9 mouse cellular contexts compared by ENCODE assay signal in the genomic region with DNA sequence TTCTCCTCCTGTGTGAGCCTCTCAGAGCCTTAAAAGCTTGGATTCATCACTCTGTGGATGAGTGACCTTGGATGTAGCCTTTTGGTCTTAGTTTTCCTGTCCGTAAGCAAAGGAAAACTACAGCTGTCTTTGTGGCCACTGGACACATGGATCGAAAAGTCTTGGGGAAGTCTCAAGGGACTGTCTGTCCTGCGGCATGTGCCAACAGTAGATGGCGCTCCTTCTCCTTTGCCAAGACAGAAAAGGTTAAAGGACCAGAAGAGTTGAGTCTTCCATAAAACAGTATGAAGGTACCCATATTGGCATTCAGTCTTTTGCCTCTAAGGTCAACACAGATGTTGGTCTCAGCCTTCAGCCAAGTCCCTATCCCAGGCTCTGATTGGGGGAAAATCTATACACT. TPM values are rescaled to one million over a fixed set of nuclear protein-coding genes. Genes with fewer than 3 reads are reported as not detected.
DNase-seq lines count a peak whose midpoint lies in the region; ATAC-seq and TF ChIP-seq lines count a peak whose summit lies in the region.
"Had no signal": no experiment of that assay in that cellular context is flagged by ENCODE, and none has a peak within 500 bp of the region (broad histone marks: within the 10 kb centered on the region; RNA-seq: fewer than 3 reads in every experiment).

No protein-coding gene starts in this region.

- peaks cover 8% of the 10 kb centered on the region; the same call in 1 of the 2 replicates for H3K27me3 ChIP-seq in midbrain, embryonic 12.5 days
- no peaks in the 10 kb centered on the region for H3K27me3 ChIP-seq in midbrain, embryonic 16.5 days (ENCODE audit: control insufficient read depth, insufficient read depth, low read depth, low read length)
- no peaks in the 10 kb centered on the region for H3K27me3 ChIP-seq in hindbrain, postnatal 0 days (ENCODE audit: insufficient read depth, low read length)
- H3K27me3 ChIP-seq in limb, embryonic 10.5 days (ENCODE audit: low read depth, poor library complexity, severe bottlenecking): no peaks in the 10 kb centered on the region
- H3K27me3 ChIP-seq: neural tube, embryonic 12.5 days had no signal

- H3K9ac ChIP-seq in midbrain, embryonic 12.5 days (replicated peaks): no peak overlapping the region
- H3K9ac ChIP-seq in midbrain, embryonic 16.5 days (ENCODE audit: low read depth, low read length): no peak overlapping the region
- H3K9ac ChIP-seq in hindbrain, postnatal 0 days (replicated peaks; ENCODE audit: low read length): no peak overlapping the region
- H3K9ac ChIP-seq: neural tube, embryonic 12.5 days had no signal

- 25% methylated on average over 4 of the region's 4 CpGs for WGBS in midbrain, embryonic 12.5 days
- 21% methylated on average over 4 of the region's 4 CpGs for WGBS in midbrain, embryonic 16.5 days
- 15% methylated on average over 4 of the region's 4 CpGs for WGBS in hindbrain, postnatal 0 days
- 31% methylated on average over 4 of the region's 4 CpGs for WGBS in limb, embryonic 10.5 days

- H3K4me3 ChIP-seq in midbrain, embryonic 12.5 days: no peak overlapping the region
- no peak overlapping the region for H3K4me3 ChIP-seq in midbrain, embryonic 16.5 days (ENCODE audit: low read depth, low read length)
- H3K4me3 ChIP-seq in hindbrain, postnatal 0 days (ENCODE audit: low read length): no peak overlapping the region
- H3K4me3 ChIP-seq in limb, embryonic 10.5 days: no peak overlapping the region
- H3K4me3 ChIP-seq: neural tube, embryonic 12.5 days had no signal

- TF ChIP-seq CTCF in hindbrain, postnatal 0 days (IDR thresholded peaks at IDR 0.05; ENCODE audit: low read depth): peak; percentile 80

- no peaks in the 10 kb centered on the region for H3K36me3 ChIP-seq in midbrain, embryonic 12.5 days
- H3K36me3 ChIP-seq in midbrain, embryonic 16.5 days (ENCODE audit: control insufficient read depth, insufficient read depth, low read length): no peaks in the 10 kb centered on the region
- H3K36me3 ChIP-seq in hindbrain, postnatal 0 days (ENCODE audit: insufficient read depth, low read length): no peaks in the 10 kb centered on the region
- no peaks in the 10 kb centered on the region for H3K36me3 ChIP-seq in limb, embryonic 10.5 days
- H3K36me3 ChIP-seq: neural tube, embryonic 12.5 days had no signal

- H3K27ac ChIP-seq in midbrain, embryonic 12.5 days (replicated peaks): no peak overlapping the region
- no peak overlapping the region for H3K27ac ChIP-seq in midbrain, embryonic 16.5 days (ENCODE audit: low read length)
- no peak overlapping the region for H3K27ac ChIP-seq in hindbrain, postnatal 0 days
- no peak overlapping the region for H3K27ac ChIP-seq in limb, embryonic 10.5 days
- H3K27ac ChIP-seq: neural tube, embryonic 12.5 days had no signal

- ATAC-seq in midbrain, embryonic 12.5 days (ENCODE audit: low FRiP score, low read depth): 0 out of 2 replicates have a peak, but pooled peaks have one; percentile 23
- no peak for ATAC-seq in midbrain, embryonic 16.5 days
- no peak for ATAC-seq in hindbrain, postnatal 0 days

- DNase-seq in adrenal gland, adult (ENCODE audit: inconsistent age in 2 of 2, low spot score in 1 of 2): peak; percentile 63 to 89
- peak; percentile 90 for DNase-seq in embryo, embryonic 10 days (ENCODE audit: low spot score)
- peak; percentile 83 for DNase-seq in hindbrain, postnatal 0 days (ENCODE audit: low spot score)
- DNase-seq in limb, embryonic 10.5 days (ENCODE audit: low spot score): peak; percentile 64
- peak; percentile 45 for DNase-seq in ovary, postnatal 14 days (ENCODE audit: low spot score)
- peak; percentile 47 to 56 for DNase-seq in urinary bladder, postnatal 36 days (ENCODE audit: low spot score in 2 of 2)

- H3K9me3 ChIP-seq in midbrain, embryonic 12.5 days: no peaks in the 10 kb centered on the region
- H3K9me3 ChIP-seq in midbrain, embryonic 16.5 days (replicated peaks; ENCODE audit: control insufficient read depth, low read length, poor library complexity, severe bottlenecking): no peaks in the 10 kb centered on the region
- no peaks in the 10 kb centered on the region for H3K9me3 ChIP-seq in hindbrain, postnatal 0 days (ENCODE audit: low read length)
- no peaks in the 10 kb centered on the region for H3K9me3 ChIP-seq in limb, embryonic 10.5 days (replicated peaks)
- H3K9me3 ChIP-seq: neural tube, embryonic 12.5 days had no signal

- H3K4me1 ChIP-seq in midbrain, embryonic 12.5 days: peaks cover 5% of the 10 kb centered on the region; the same call in 1 of the 2 replicates
- no peaks in the 10 kb centered on the region for H3K4me1 ChIP-seq in midbrain, embryonic 16.5 days (ENCODE audit: control insufficient read depth, insufficient read depth, low read length)
- 0 out of 2 replicates have a peak, but pooled peaks cover 3% of the 10 kb centered on the region for H3K4me1 ChIP-seq in hindbrain, postnatal 0 days (ENCODE audit: insufficient read depth, low read length)
- H3K4me1 ChIP-seq in limb, embryonic 10.5 days: 0 out of 2 replicates have a peak, but pooled peaks cover 4% of the 10 kb centered on the region

- H3K4me2 ChIP-seq in midbrain, embryonic 12.5 days (replicated peaks): no peak overlapping the region
- no peak overlapping the region for H3K4me2 ChIP-seq in midbrain, embryonic 16.5 days (ENCODE audit: low read length)
- no peak overlapping the region for H3K4me2 ChIP-seq in hindbrain, postnatal 0 days (ENCODE audit: low read depth, low read length)
- H3K4me2 ChIP-seq: neural tube, embryonic 12.5 days had no signal

RNA-seq across cellular contexts. Expression of a gene that starts 47.6 kb away (rescaled TPM):
- polyA plus RNA-seq in midbrain, embryonic 12.5 days (2016; fragmentation: Nextera tagmentation; extraction: Ambion mirVana): 0.52 and 0.88 TPM in 2 replicates
- 1.0 and 1.2 TPM in 2 replicates for polyA plus RNA-seq in midbrain, embryonic 16.5 days (2015; fragmentation: Nextera tagmentation; extraction: Ambion mirVana)
- 5.6 and 7.0 TPM in 2 replicates for total RNA-seq in hindbrain, postnatal 0 days (2014; rRNA removed)
- 2.6 and 3.1 TPM in 2 replicates for polyA plus RNA-seq in hindbrain, postnatal 0 days (2015; fragmentation: Nextera tagmentation; extraction: Ambion mirVana)
- 0.80 and 1.1 TPM in 2 replicates for polyA plus RNA-seq in limb, embryonic 10.5 days (2016; fragmentation: Nextera tagmentation; extraction: Ambion mirVana)
